Mouse (Mus musculus): ENCODE results near the gene Hist2h2ab. TPM values are rescaled to one million over a fixed set of nuclear protein-coding genes. Genes with fewer than 3 reads are reported as not detected.
"Not testable (repeated sequence)": the region's sequence is repeated elsewhere in the genome, so short reads cannot be mapped to it uniquely, and the experiment has no call there.

The Hist2h2ab gene
- polyA plus RNA-seq, 1 experiment from 2014 or later: 0.46 TPM

DNA sequence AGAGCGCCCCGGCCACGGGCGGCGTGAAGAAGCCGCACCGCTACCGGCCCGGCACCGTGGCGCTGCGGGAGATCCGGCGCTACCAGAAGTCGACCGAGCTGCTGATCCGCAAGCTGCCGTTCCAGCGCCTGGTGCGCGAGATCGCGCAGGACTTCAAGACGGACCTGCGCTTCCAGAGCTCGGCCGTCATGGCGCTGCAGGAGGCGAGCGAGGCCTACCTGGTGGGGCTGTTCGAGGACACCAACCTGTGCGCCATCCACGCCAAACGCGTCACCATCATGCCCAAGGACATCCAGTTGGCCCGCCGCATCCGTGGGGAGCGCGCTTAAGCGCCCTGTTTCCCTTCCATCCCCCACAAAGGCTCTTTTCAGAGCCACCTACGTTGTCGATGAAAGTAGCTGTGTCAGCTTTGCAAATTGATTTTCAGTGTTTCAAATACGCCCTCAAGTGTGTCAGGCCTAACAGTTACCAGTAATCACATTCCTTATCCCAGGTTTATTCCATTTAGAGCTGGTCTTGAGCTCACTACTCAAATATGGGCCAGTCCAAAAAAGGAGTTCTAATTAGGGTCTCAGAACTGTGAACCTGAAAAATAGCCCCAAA is 49.2 kb downstream of the Hist2h2ab start:
- H3K9me3 ChIP-seq, H3K27me3 ChIP-seq, H3K36me3 ChIP-seq: not testable (repeated sequence)
- peak overlapping the region; percentile 49 for H3K4me3 ChIP-seq
- WGBS: 0% methylated on average over 13 of the region's 44 CpGs
- peak overlapping the region; percentile 50 for H3K9ac ChIP-seq (replicated peaks)
- H3K4me2 ChIP-seq (replicated peaks): peak overlapping the region; percentile 61
- peak overlapping the region; percentile 99 for H3K27ac ChIP-seq (replicated peaks)
- peaks cover 26% of the 10 kb centered on the region for H3K4me1 ChIP-seq
- peak; percentile 53 for ATAC-seq (replicated peaks)

Small RNA genes within 50 kb of the gene (microRNA-seq; reads per million reads assigned to microRNA genes)
- gene Gm44492 (not detected), gene Gm47311 (not detected), gene Gm47313 (not detected)

Other genes with a start within 250 kb of the Hist2h2ab start
- 87.6 and 90.5 TPM in 2 replicates for gene Plekho1, start 223.9 kb upstream of the Hist2h2ab start, polyA plus RNA-seq (2015; fragmentation: Nextera tagmentation; extraction: Ambion mirVana)
- gene Vps45, start 161.4 kb upstream of the Hist2h2ab start, polyA plus RNA-seq (2015; fragmentation: Nextera tagmentation; extraction: Ambion mirVana): 64.4 and 65.6 TPM in 2 replicates
- 8.3 and 9.8 TPM in 2 replicates for gene Otud7b, start 115.3 kb upstream of the Hist2h2ab start, polyA plus RNA-seq (2015; fragmentation: Nextera tagmentation; extraction: Ambion mirVana)
- gene Mtmr11, start 57.9 kb upstream of the Hist2h2ab start, polyA plus RNA-seq (2015; fragmentation: Nextera tagmentation; extraction: Ambion mirVana): 10.0 and 11.2 TPM in 2 replicates
- gene Sf3b4, start 47.5 kb upstream of the Hist2h2ab start, polyA plus RNA-seq (2015; fragmentation: Nextera tagmentation; extraction: Ambion mirVana): 151 and 155 TPM in 2 replicates
- gene Sv2a, start 38.7 kb upstream of the Hist2h2ab start, polyA plus RNA-seq (2015; fragmentation: Nextera tagmentation; extraction: Ambion mirVana): 69.1 and 73.3 TPM in 2 replicates
- gene Bola1, start 156 bp upstream of the Hist2h2ab start, polyA plus RNA-seq (2015; fragmentation: Nextera tagmentation; extraction: Ambion mirVana): 71.8 and 75.5 TPM in 2 replicates
- 4.7 and 6.8 TPM in 2 replicates for gene Hist2h2ac, start 1.0 kb downstream of the Hist2h2ab start, polyA plus RNA-seq (2015; fragmentation: Nextera tagmentation; extraction: Ambion mirVana)
- 9.1 and 9.7 TPM in 2 replicates for gene Hist2h2be, start 1.3 kb downstream of the Hist2h2ab start, polyA plus RNA-seq (2015; fragmentation: Nextera tagmentation; extraction: Ambion mirVana)
- gene Hist2h3c2, start 19.3 kb downstream of the Hist2h2ab start, polyA plus RNA-seq (2015; fragmentation: Nextera tagmentation; extraction: Ambion mirVana): 6.7 and 8.0 TPM in 2 replicates
- 51.6 and 60.6 TPM in 2 replicates for gene Hist2h2aa2, start 20.4 kb downstream of the Hist2h2ab start, polyA plus RNA-seq (2015; fragmentation: Nextera tagmentation; extraction: Ambion mirVana)
- gene Hist2h2aa1, start 25.6 kb downstream of the Hist2h2ab start, polyA plus RNA-seq (2015; fragmentation: Nextera tagmentation; extraction: Ambion mirVana): 25.1 and 32.2 TPM in 2 replicates
- gene Hist2h3c1, start 26.8 kb downstream of the Hist2h2ab start, polyA plus RNA-seq (2015; fragmentation: Nextera tagmentation; extraction: Ambion mirVana): 0.62 TPM in 1 of 2 replicates, not detected in the other
- gene Hist2h4, start 43.4 kb downstream of the Hist2h2ab start, polyA plus RNA-seq (2015; fragmentation: Nextera tagmentation; extraction: Ambion mirVana): 10.1 and 10.9 TPM in 2 replicates
- gene Hist2h3b, start 48.8 kb downstream of the Hist2h2ab start, polyA plus RNA-seq (2015; fragmentation: Nextera tagmentation; extraction: Ambion mirVana): 42.5 and 47.6 TPM in 2 replicates
- gene Hist2h2bb, start 49.9 kb downstream of the Hist2h2ab start, polyA plus RNA-seq (2015; fragmentation: Nextera tagmentation; extraction: Ambion mirVana): 7.1 and 9.9 TPM in 2 replicates
- 0.97 and 1.4 TPM in 2 replicates for gene Fcgr1, start 74.1 kb downstream of the Hist2h2ab start, polyA plus RNA-seq (2015; fragmentation: Nextera tagmentation; extraction: Ambion mirVana)
- not detected in 2 replicates for gene BC107364, start 232.4 kb downstream of the Hist2h2ab start, polyA plus RNA-seq (2015; fragmentation: Nextera tagmentation; extraction: Ambion mirVana)

Measured in forebrain, embryonic 15.5 days (tissue).